Mouse (Mus musculus): ENCODE results near the gene Sbk1.
"Not testable (repeated sequence)": the region's sequence is repeated elsewhere in the genome, so short reads cannot be mapped to it uniquely, and the experiment has no call there.

Sbk1 gene

GRCm38 (mm10) chr7:126288104-126288497 lies 15.7 kb downstream of the Sbk1 start:
- DNase-seq: peak; percentile 46

- no peak for DNase-seq
These were observed 16.2 kb downstream of the Sbk1 start for GRCm38 (mm10) chr7:126288571-126289091.

- DNase-seq: no peak
These were observed 17.0 kb downstream of the Sbk1 start for GRCm38 (mm10) chr7:126289371-126289770.

- peak; percentile 55 for DNase-seq
These were observed 17.5 kb downstream of the Sbk1 start for GRCm38 (mm10) chr7:126289956-126290355.

- peak; percentile 18 for DNase-seq
These were observed 19.5 kb downstream of the Sbk1 start for GRCm38 (mm10) chr7:126291681-126292545.

- DNase-seq: no peak
These were observed 20.7 kb downstream of the Sbk1 start for GRCm38 (mm10) chr7:126293091-126293490.

GRCm38 (mm10) chr7:126297579-126298460 lies 25.4 kb downstream of the Sbk1 start:
- peak; percentile 65 for DNase-seq

- DNase-seq: peak; percentile 23
These were observed 26.4 kb downstream of the Sbk1 start for GRCm38 (mm10) chr7:126298856-126299255.

- not testable (repeated sequence) for DNase-seq
These were observed 29.4 kb downstream of the Sbk1 start for GRCm38 (mm10) chr7:126301831-126302230.

GRCm38 (mm10) chr7:126311822-126312221 lies 39.4 kb downstream of the Sbk1 start:
- no peak for DNase-seq

- no peak for DNase-seq
These were observed 40.9 kb downstream of the Sbk1 start for GRCm38 (mm10) chr7:126313309-126313708.

- DNase-seq: no peak
These were observed 41.9 kb downstream of the Sbk1 start for GRCm38 (mm10) chr7:126314273-126314672.

- peak; percentile 76 for DNase-seq
These were observed 51.3 kb downstream of the Sbk1 start for GRCm38 (mm10) chr7:126323729-126324128.

- no peak for DNase-seq
These were observed 52.4 kb downstream of the Sbk1 start for GRCm38 (mm10) chr7:126324791-126325190.

- DNase-seq: not testable (repeated sequence)
These were observed 53.3 kb downstream of the Sbk1 start for GRCm38 (mm10) chr7:126325576-126326273.

- not testable (repeated sequence) for DNase-seq
These were observed 56.4 kb downstream of the Sbk1 start for GRCm38 (mm10) chr7:126328848-126329247.

- DNase-seq: no peak
These were observed 57.7 kb downstream of the Sbk1 start for GRCm38 (mm10) chr7:126329907-126330645.

- DNase-seq: no peak
These were observed 58.3 kb downstream of the Sbk1 start for GRCm38 (mm10) chr7:126330693-126331092.

- no peak for DNase-seq
These were observed 60.3 kb downstream of the Sbk1 start for GRCm38 (mm10) chr7:126332691-126333090.

- no peak for DNase-seq
These were observed 63.1 kb downstream of the Sbk1 start for GRCm38 (mm10) chr7:126335556-126335955.

- DNase-seq: no peak
These were observed 66.5 kb downstream of the Sbk1 start for GRCm38 (mm10) chr7:126338906-126339305.

GRCm38 (mm10) chr7:126339521-126339971 lies 67.1 kb downstream of the Sbk1 start:
- DNase-seq: no peak
